Mouse (Mus musculus) heart, postnatal 0 days (tissue): ENCODE measurements around the gene Dock7. TPM values are rescaled to one million over a fixed set of nuclear protein-coding genes. Genes with fewer than 3 reads are reported as not detected.

ENCODE experiments used
- ATAC-seq: fragments of 200-750 bp; cut with Nextera tagmentation; 2 replicates; pipeline ENCODE4 v1.8.0; 2017; ENCODE audit warnings: low read depth, moderate number of reproducible peaks, moderate library complexity; ENCODE audit not compliant: insufficient read depth
- DNase-seq: peaks from one replicate; pipeline ENCODE4 v3.0.0-alpha.2; 2016; ENCODE audit warnings: low spot score
- H3K27ac ChIP-seq: fragments of 300-500 bp; sonication (generic); 2 replicates; pipeline ENCODE4 v1.5.1; 2014; ENCODE audit warnings: low read depth, mild to moderate bottlenecking
- H3K27me3 ChIP-seq: fragments of 300-500 bp; sonication (generic); 2 replicates; pipeline ENCODE4 v1.6.1; 2014; ENCODE audit warnings: low read length, mixed read lengths; ENCODE audit not compliant: control insufficient read depth, insufficient read depth
- H3K36me3 ChIP-seq: fragments of 300-500 bp; sonication (generic); replicated peaks from 2 replicates; pipeline ENCODE4 v1.6.1; 2014; ENCODE audit warnings: low read length, mixed read lengths; ENCODE audit not compliant: control insufficient read depth, insufficient read depth
- H3K4me1 ChIP-seq: fragments of 300-500 bp; sonication (generic); 2 replicates; pipeline ENCODE4 v1.6.1; 2014; ENCODE audit warnings: antibody characterized with exemption; ENCODE audit not compliant: control insufficient read depth, insufficient read depth
- H3K4me2 ChIP-seq: fragments of 300-500 bp; sonication (generic); 2 replicates; pipeline ENCODE4 v1.6.1; 2014; ENCODE audit warnings: low read depth, mild to moderate bottlenecking, low read length, moderate library complexity
- H3K4me3 ChIP-seq: fragments of 300-500 bp; sonication (generic); 2 replicates; pipeline ENCODE4 v1.5.1; 2014; ENCODE audit warnings: low read depth, low read length
- H3K9ac ChIP-seq: fragments of 300-500 bp; sonication (generic); replicated peaks from 2 replicates; pipeline ENCODE4 v1.6.1; 2014; ENCODE audit warnings: low read depth, low read length, mixed read lengths
- H3K9me3 ChIP-seq: fragments of 300-500 bp; sonication (generic); replicated peaks from 2 replicates; pipeline ENCODE4 v1.6.1; 2016; ENCODE audit warnings: low read length; ENCODE audit not compliant: control insufficient read depth
- CTCF ChIP-seq: IDR thresholded peaks from 2 replicates; pipeline ENCODE4 v1.5.1; 2016; ENCODE audit warnings: antibody characterized with exemption, control low read depth, low read depth
- EP300 ChIP-seq: IDR thresholded peaks from 2 replicates; pipeline ENCODE4 v1.6.1; 2016; ENCODE audit warnings: antibody characterized with exemption, low read depth
- WGBS: fragments of 180-500 bp; shearing (Covaris S2); extraction: QIAGEN DNeasy Blood & Tissue Kit; methylation state at CpG from one replicate; pipeline ENCODE4 v1.1.7; 2014; 5-methylcytosine and 5-hydroxymethylcytosine counted together
- polyA plus RNA-seq: library from polyadenylated mRNA; unstranded; fragments of >200 nt; fragmentation: Nextera tagmentation; extraction: Ambion mirVana; gene quantifications from 2 replicates; pipeline ENCODE4 v1.2.1, GENCODE M21; 2015
- total RNA-seq: library from RNA; depleted of rRNA; stranded (reverse); fragments of >200 nt; gene quantifications from 2 replicates; pipeline ENCODE4 v1.2.3, GENCODE M21; 2014; ENCODE audit warnings: low replicate concordance

The Dock7 gene
- total and polyA plus RNA-seq, 2 experiments from 2014 or later: 10.2 to 17.4 TPM

GRCm38 (mm10) chr4:99044854-99045253 is 75.9 kb downstream of the Dock7 start:
- H3K9me3 ChIP-seq: no peaks in the 10 kb centered on the region; the same call in 1 of the 2 replicates
- no peak overlapping the region for H3K27ac ChIP-seq
- DNase-seq: no peak
- 58% methylated on average over 3 of the region's 3 CpGs for WGBS
- H3K4me3 ChIP-seq: no peak overlapping the region
- H3K36me3 ChIP-seq: peaks cover 21% of the 10 kb centered on the region; the same call in 1 of the 2 replicates
- no peaks in the 10 kb centered on the region for H3K4me1 ChIP-seq
- H3K9ac ChIP-seq: no peak overlapping the region
- no peak overlapping the region for H3K4me2 ChIP-seq
- no peak for TF ChIP-seq CTCF
- TF ChIP-seq EP300: no peak
- no peaks in the 10 kb centered on the region for H3K27me3 ChIP-seq
- ATAC-seq: no peak

- Histone ChIP-seq H3K4me2 (no peak overlapping the region), H3K4me3 (no peak overlapping the region), H3K27ac (no peak overlapping the region), H3K27me3 (no peaks in the 10 kb centered on the region), H3K9ac (no peak overlapping the region), H3K4me1 (no peaks in the 10 kb centered on the region), H3K36me3 (no peaks in the 10 kb centered on the region), H3K9me3 (no peaks in the 10 kb centered on the region)
- WGBS: 55% methylated on average over 4 of the region's 4 CpGs
- TF ChIP-seq EP300 (no peak), CTCF (no peak)
- no peak for ATAC-seq
- DNase-seq: peak; percentile 7
Observed at GRCm38 (mm10) chr4:99032921-99033320, 87.8 kb downstream of the Dock7 start.

- Histone ChIP-seq H3K36me3 (no peaks in the 10 kb centered on the region), H3K27ac (no peak within 1 kb of the TSS), H3K4me3 (no peak within 1 kb of the TSS), H3K9ac (no peak within 1 kb of the TSS), H3K27me3 (no peaks in the 10 kb centered on the region), H3K9me3 (no peaks in the 10 kb centered on the region), H3K4me2 (no peak within 1 kb of the TSS), H3K4me1 (no peaks in the 10 kb centered on the region)
- no peak for ATAC-seq
- TF ChIP-seq CTCF (no peak), EP300 (no peak)
- WGBS: 85% methylated on average over 2 of the region's 2 CpGs
- no peak for DNase-seq
Observed at GRCm38 (mm10) chr4:99030686-99031085, 90.0 kb downstream of the Dock7 start, which contains the start of gene Angptl3. Gene Angptl3 (plus strand): TSS chr4:99030954.

- DNase-seq: no peak
- 88% methylated on average over 5 of the region's 5 CpGs for WGBS
- H3K27me3 ChIP-seq: no peaks in the 10 kb centered on the region
Observed at GRCm38 (mm10) chr4:99028377-99028776, 92.3 kb downstream of the Dock7 start.

GRCm38 (mm10) chr4:99022221-99022620 is 98.5 kb downstream of the Dock7 start:
- Histone ChIP-seq H3K9ac (no peak overlapping the region), H3K9me3 (no peaks in the 10 kb centered on the region), H3K4me1 (no peaks in the 10 kb centered on the region), H3K4me2 (no peak overlapping the region), H3K4me3 (no peak overlapping the region), H3K27me3 (no peaks in the 10 kb centered on the region), H3K27ac (no peak overlapping the region), H3K36me3 (no peaks in the 10 kb centered on the region)
- 92% methylated on average over 8 of the region's 8 CpGs for WGBS
- DNase-seq: no peak
- TF ChIP-seq EP300: no peak
- ATAC-seq: no peak

More at GRCm38 (mm10) chr4:99028377-99028776, 92.3 kb downstream of the Dock7 start:
- Histone ChIP-seq H3K36me3 (no peaks in the 10 kb centered on the region), H3K4me3 (no peak overlapping the region), H3K9ac (no peak overlapping the region), H3K27ac (no peak overlapping the region), H3K4me2 (no peak overlapping the region), H3K4me1 (no peaks in the 10 kb centered on the region), H3K9me3 (no peaks in the 10 kb centered on the region)
- TF ChIP-seq CTCF (no peak), EP300 (no peak)
- ATAC-seq: no peak

- ATAC-seq (no peak), DNase-seq (no peak)
- H3K4me3 ChIP-seq: no peak overlapping the region
- H3K9me3 ChIP-seq: no peaks in the 10 kb centered on the region
- H3K27ac ChIP-seq: no peak overlapping the region
- no peak overlapping the region for H3K4me2 ChIP-seq
- H3K9ac ChIP-seq: no peak overlapping the region
- H3K36me3 ChIP-seq: peaks cover 21% of the 10 kb centered on the region
- no peaks in the 10 kb centered on the region for H3K27me3 ChIP-seq
- WGBS: 83% methylated on average over 4 of the region's 4 CpGs
- no peaks in the 10 kb centered on the region for H3K4me1 ChIP-seq
- TF ChIP-seq CTCF (no peak), EP300 (no peak)
Observed at GRCm38 (mm10) chr4:99011039-99011438, 109.7 kb downstream of the Dock7 start.
